Mouse (Mus musculus): ENCODE measurements around the gene Elmo3. TPM values are rescaled to one million over a fixed set of nuclear protein-coding genes. Genes with fewer than 3 reads are reported as not detected.

Elmo3 gene
- total and polyA plus RNA-seq, 2 experiments from 2014 or later: 0.71 to 0.81 TPM

- H3K9me3 ChIP-seq (ENCODE audit: low read length): no peaks in the 10 kb centered on the region
- peaks cover 9% of the 10 kb centered on the region; the same call in 1 of the 2 replicates for H3K4me1 ChIP-seq (ENCODE audit: insufficient read depth, low read length)
- WGBS: 67% methylated on average over 18 of the region's 18 CpGs
- peak overlapping the region; percentile 81 for H3K9ac ChIP-seq (replicated peaks; ENCODE audit: low read length, poor library complexity, severe bottlenecking)
- ATAC-seq (ENCODE audit: low FRiP score) (no peak), DNase-seq (ENCODE audit: low spot score) (no peak)
- H3K4me3 ChIP-seq (ENCODE audit: low read depth, low read length): peak overlapping the region; percentile 74
- H3K4me2 ChIP-seq (ENCODE audit: low read depth, low read length, poor library complexity, severe bottlenecking): peak overlapping the region; percentile 96
- H3K36me3 ChIP-seq (ENCODE audit: insufficient read depth, low read length): peaks cover 28% of the 10 kb centered on the region
- no peak for TF ChIP-seq CTCF (IDR thresholded peaks at IDR 0.05)
- no peaks in the 10 kb centered on the region for H3K27me3 ChIP-seq (ENCODE audit: insufficient read depth, low read length)
- 0 out of 2 replicates have a peak overlapping the region, but pooled peaks have one; percentile 70 for H3K27ac ChIP-seq (ENCODE audit: low read depth, low read length)
Observed at GRCm38 (mm10) chr8:105298351-105299252, 6.8 kb upstream of the Elmo3 start.

GRCm38 (mm10) chr8:105299962-105300361, 5.4 kb upstream of the Elmo3 start:
- H3K27ac ChIP-seq (ENCODE audit: low read depth, low read length): no peak overlapping the region
- no peak for DNase-seq (ENCODE audit: low spot score)
- no peak for TF ChIP-seq CTCF (IDR thresholded peaks at IDR 0.05)
- H3K4me1 ChIP-seq (ENCODE audit: insufficient read depth, low read length): peaks cover 9% of the 10 kb centered on the region; the same call in 1 of the 2 replicates
- ATAC-seq (ENCODE audit: low FRiP score): no peak
- peaks cover 39% of the 10 kb centered on the region for H3K36me3 ChIP-seq (ENCODE audit: insufficient read depth, low read length)
- H3K9me3 ChIP-seq (ENCODE audit: low read length): no peaks in the 10 kb centered on the region
- over 99% methylated on average over 8 of the region's 8 CpGs for WGBS
- H3K9ac ChIP-seq (replicated peaks; ENCODE audit: low read length, poor library complexity, severe bottlenecking): no peak overlapping the region
- no peaks in the 10 kb centered on the region for H3K27me3 ChIP-seq (ENCODE audit: insufficient read depth, low read length)
- no peak overlapping the region for H3K4me3 ChIP-seq (ENCODE audit: low read depth, low read length)
- H3K4me2 ChIP-seq (ENCODE audit: low read depth, low read length, poor library complexity, severe bottlenecking): no peak overlapping the region

GRCm38 (mm10) chr8:105303396-105303795, 2.0 kb upstream of the Elmo3 start:
- peaks cover 49% of the 10 kb centered on the region for H3K36me3 ChIP-seq (ENCODE audit: insufficient read depth, low read length)
- no peak for TF ChIP-seq CTCF (IDR thresholded peaks at IDR 0.05)
- H3K9me3 ChIP-seq (ENCODE audit: low read length): no peaks in the 10 kb centered on the region
- no peak overlapping the region for H3K4me3 ChIP-seq (ENCODE audit: low read depth, low read length)
- WGBS: 89% methylated on average over 8 of the region's 8 CpGs
- no peaks in the 10 kb centered on the region for H3K27me3 ChIP-seq (ENCODE audit: insufficient read depth, low read length)
- H3K27ac ChIP-seq (ENCODE audit: low read depth, low read length): no peak overlapping the region
- H3K4me1 ChIP-seq (ENCODE audit: insufficient read depth, low read length): peaks cover 15% of the 10 kb centered on the region; the same call in 1 of the 2 replicates
- H3K9ac ChIP-seq (replicated peaks; ENCODE audit: low read length, poor library complexity, severe bottlenecking): no peak overlapping the region
- no peak for ATAC-seq (ENCODE audit: low FRiP score)
- DNase-seq (ENCODE audit: low spot score): no peak
- H3K4me2 ChIP-seq (ENCODE audit: low read depth, low read length, poor library complexity, severe bottlenecking): no peak overlapping the region

- DNase-seq (ENCODE audit: low spot score) (no peak), ATAC-seq (ENCODE audit: low FRiP score) (no peak)
- Histone ChIP-seq H3K9ac (replicated peaks; ENCODE audit: low read length, poor library complexity, severe bottlenecking) (0 out of 2 replicates have a peak overlapping the region, but pooled peaks have one; percentile 8), H3K4me1 (ENCODE audit: insufficient read depth, low read length) (peaks cover 10% of the 10 kb centered on the region; the same call in 1 of the 2 replicates), H3K27me3 (ENCODE audit: insufficient read depth, low read length) (no peaks in the 10 kb centered on the region), H3K27ac (ENCODE audit: low read depth, low read length) (no peak overlapping the region), H3K4me3 (ENCODE audit: low read depth, low read length) (no peak overlapping the region), H3K9me3 (ENCODE audit: low read length) (no peaks in the 10 kb centered on the region), H3K4me2 (ENCODE audit: low read depth, low read length, poor library complexity, severe bottlenecking) (no peak overlapping the region), H3K36me3 (ENCODE audit: insufficient read depth, low read length) (peaks cover 52% of the 10 kb centered on the region)
- no peak for TF ChIP-seq CTCF (IDR thresholded peaks at IDR 0.05)
- 86% methylated on average over 9 of the region's 9 CpGs for WGBS
Observed at GRCm38 (mm10) chr8:105303874-105304273, 1.5 kb upstream of the Elmo3 start.

GRCm38 (mm10) chr8:105304325-105305210, 833 bp upstream of the Elmo3 start:
- Histone ChIP-seq H3K36me3 (ENCODE audit: insufficient read depth, low read length) (peaks cover 52% of the 10 kb centered on the region), H3K9ac (replicated peaks; ENCODE audit: low read length, poor library complexity, severe bottlenecking) (0 out of 2 replicates have a peak overlapping the region, but pooled peaks have one; percentile 8), H3K4me1 (ENCODE audit: insufficient read depth, low read length) (peaks cover 9% of the 10 kb centered on the region; the same call in 1 of the 2 replicates), H3K4me2 (ENCODE audit: low read depth, low read length, poor library complexity, severe bottlenecking) (no peak overlapping the region), H3K9me3 (ENCODE audit: low read length) (no peaks in the 10 kb centered on the region), H3K4me3 (ENCODE audit: low read depth, low read length) (no peak overlapping the region), H3K27me3 (ENCODE audit: insufficient read depth, low read length) (no peaks in the 10 kb centered on the region), H3K27ac (ENCODE audit: low read depth, low read length) (no peak overlapping the region)
- ATAC-seq (ENCODE audit: low FRiP score) (no peak), DNase-seq (ENCODE audit: low spot score) (no peak)
- 64% methylated on average over 9 of the region's 9 CpGs for WGBS
- TF ChIP-seq CTCF (IDR thresholded peaks at IDR 0.05): no peak
